Mouse (Mus musculus) liver, embryonic 14.5 days (tissue): ENCODE results near the gene Nemf. TPM values are rescaled to one million over a fixed set of nuclear protein-coding genes. Genes with fewer than 3 reads are reported as not detected.
"Not testable (repeated sequence)": the region's sequence is repeated elsewhere in the genome, so short reads cannot be mapped to it uniquely, and the experiment has no call there.

Source experiments
- ATAC-seq: fragments of 200-750 bp; cut with Nextera tagmentation; 2 replicates; pipeline ENCODE4 v1.8.0; 2017; ENCODE audit warnings: moderate number of reproducible peaks, mild to moderate bottlenecking, moderate library complexity; ENCODE audit not compliant: insufficient read depth
- DNase-seq, 3 experiments: peaks; one replicate each; pipeline ENCODE4 v3.0.0-alpha.2; 2012 to 2013; ENCODE audit warnings: low read depth in 3 of 3, low spot score in 3 of 3
- H3K27ac ChIP-seq: fragments of 300-500 bp; sonication (generic); 2 replicates; pipeline ENCODE4 v1.5.1; 2014; ENCODE audit warnings: moderate library complexity, mild to moderate bottlenecking, control low read depth, inconsistent platforms
- H3K27me3 ChIP-seq: fragments of 300-500 bp; sonication (generic); 2 replicates; pipeline ENCODE4 v1.6.1; 2014; ENCODE audit warnings: mild to moderate bottlenecking, low read length, moderate library complexity; ENCODE audit not compliant: control insufficient read depth, insufficient read depth
- H3K36me3 ChIP-seq: fragments of 300-500 bp; sonication (generic); replicated peaks from 2 replicates; pipeline ENCODE4 v1.6.1; 2014; ENCODE audit warnings: low read depth; ENCODE audit not compliant: control insufficient read depth, insufficient read depth
- H3K4me1 ChIP-seq, 2 experiments: fragments of 200-500 bp in 1 of 2; fragments of 300-500 bp in 1 of 2; sonication (generic) in 1 of 2; replicated peaks; 2 replicates each; pipeline ENCODE4 v1.6.1; 2012 to 2014; ENCODE audit warnings: antibody characterized with exemption in 1 of 2, inconsistent platforms in 1 of 2, low read length in 1 of 2; ENCODE audit not compliant: control insufficient read depth in 2 of 2, insufficient read depth in 2 of 2
- H3K4me2 ChIP-seq: fragments of 300-500 bp; sonication (generic); 2 replicates; pipeline ENCODE4 v1.6.1; 2014; ENCODE audit warnings: low read depth, mild to moderate bottlenecking, control low read depth, moderate library complexity
- H3K4me3 ChIP-seq, 2 experiments: fragments of 200-500 bp in 1 of 2; fragments of 300-500 bp in 1 of 2; sonication (generic) in 1 of 2; 2 replicates each; pipeline ENCODE4 v1.5.1; 2012 to 2014; ENCODE audit warnings: low read depth in 2 of 2, low read length in 2 of 2, mild to moderate bottlenecking in 2 of 2, control low read depth in 1 of 2, inconsistent platforms in 1 of 2, moderate library complexity in 1 of 2; ENCODE audit not compliant: insufficient read depth in 1 of 2
- H3K9ac ChIP-seq: fragments of 300-500 bp; sonication (generic); replicated peaks from 2 replicates; pipeline ENCODE4 v1.6.1; 2014; ENCODE audit warnings: mild to moderate bottlenecking, control low read depth, moderate library complexity
- H3K9me3 ChIP-seq: fragments of 300-500 bp; sonication (generic); 2 replicates; pipeline ENCODE4 v1.6.1; 2016; ENCODE audit warnings: low read length, mixed read lengths; ENCODE audit not compliant: control insufficient read depth
- CTCF ChIP-seq: IDR thresholded peaks from 2 replicates; pipeline ENCODE4 v1.5.1; 2016; ENCODE audit warnings: antibody characterized with exemption, low read depth, control low read depth
- EP300 ChIP-seq: IDR thresholded peaks from 2 replicates; pipeline ENCODE4 v1.6.1; 2016; ENCODE audit warnings: antibody characterized with exemption, low read depth
- WGBS: fragments of 180-500 bp; shearing (Covaris S2); extraction: QIAGEN DNeasy Blood & Tissue Kit; methylation state at CpG from one replicate; pipeline ENCODE4 v1.1.7; 2014; ENCODE audit not compliant: insufficient replicate concordance; 5-methylcytosine and 5-hydroxymethylcytosine counted together
- polyA plus RNA-seq, 2 experiments: library from polyadenylated mRNA; depleted of rRNA in 1 of 2; stranded (reverse) in 1 of 2; unstranded in 1 of 2; fragments of >200 nt; fragmentation: Nextera tagmentation in 1 of 2; extraction: Ambion mirVana in 1 of 2; gene quantifications; 2 replicates each; pipeline versions ENCODE4 v1.2.1 to v1.2.3; 2012 to 2014

The Nemf gene
- polyA plus RNA-seq, 2 experiments, result 11.1 to 33.7 TPM

GRCm38 (mm10) chr12:69394456-69394855 is 37.5 kb upstream of the Nemf start:
- Histone ChIP-seq H3K4me3 (no peak overlapping the region), H3K27ac (no peak overlapping the region), H3K4me1 (peaks cover 0 to 5% of the 10 kb centered on the region in 2 experiments; a peak in 2 of 4 replicates), H3K27me3 (no peaks in the 10 kb centered on the region), H3K9ac (no peak overlapping the region), H3K4me2 (no peak overlapping the region), H3K36me3 (no peaks in the 10 kb centered on the region), H3K9me3 (no peaks in the 10 kb centered on the region)
- TF ChIP-seq CTCF (no peak), EP300 (no peak)
- 61% methylated on average over 6 of the region's 6 CpGs for WGBS
- ATAC-seq (no peak), DNase-seq (no peak)

- no peaks in the 10 kb centered on the region for H3K36me3 ChIP-seq
- no peaks in the 10 kb centered on the region for H3K9me3 ChIP-seq
- peaks cover 0 to 5% of the 10 kb centered on the region in 2 experiments; a peak in 2 of 4 replicates for H3K4me1 ChIP-seq
- DNase-seq (no peak), ATAC-seq (no peak)
- 66% methylated on average over 10 of the region's 10 CpGs for WGBS
- H3K27me3 ChIP-seq, result no peaks in the 10 kb centered on the region
- H3K9ac ChIP-seq, result no peak overlapping the region
- TF ChIP-seq EP300 (no peak), CTCF (no peak)
- no peak overlapping the region for H3K4me3 ChIP-seq
- H3K4me2 ChIP-seq, result no peak overlapping the region
- H3K27ac ChIP-seq, result no peak overlapping the region
Observed at GRCm38 (mm10) chr12:69393076-69393475, 36.1 kb upstream of the Nemf start.

GRCm38 (mm10) chr12:69390000-69390698 is 33.2 kb upstream of the Nemf start:
- Histone ChIP-seq H3K4me1 (peaks cover 0 to 5% of the 10 kb centered on the region in 2 experiments; a peak in 2 of 4 replicates), H3K27me3 (no peaks in the 10 kb centered on the region), H3K9ac (no peak overlapping the region), H3K4me3 (no peak overlapping the region), H3K36me3 (no peaks in the 10 kb centered on the region), H3K9me3 (no peaks in the 10 kb centered on the region), H3K4me2 (no peak overlapping the region), H3K27ac (no peak overlapping the region)
- ATAC-seq (no peak), DNase-seq (no peak)
- 62% methylated on average over 7 of the region's 7 CpGs for WGBS
- TF ChIP-seq EP300 (no peak), CTCF (no peak)

- Histone ChIP-seq H3K27me3 (no peaks in the 10 kb centered on the region), H3K4me3 (no peak overlapping the region), H3K4me2 (no peak overlapping the region), H3K4me1 (peaks cover 0 to 5% of the 10 kb centered on the region in 2 experiments; a peak in 2 of 4 replicates), H3K27ac (no peak overlapping the region), H3K36me3 (no peaks in the 10 kb centered on the region), H3K9ac (no peak overlapping the region), H3K9me3 (no peaks in the 10 kb centered on the region)
- 44% methylated on average over 7 of the region's 7 CpGs for WGBS
- ATAC-seq (no peak), DNase-seq (no peak)
- no peak for TF ChIP-seq EP300
- no peak for TF ChIP-seq CTCF
Observed at GRCm38 (mm10) chr12:69389273-69389938, 32.4 kb upstream of the Nemf start.

- H3K36me3 ChIP-seq, result no peaks in the 10 kb centered on the region
- H3K27me3 ChIP-seq, result no peaks in the 10 kb centered on the region
- TF ChIP-seq EP300 (no peak), CTCF (no peak)
- H3K9ac ChIP-seq, result no peak overlapping the region
- H3K27ac ChIP-seq, result no peak overlapping the region
- H3K9me3 ChIP-seq, result no peaks in the 10 kb centered on the region
- H3K4me3 ChIP-seq, result no peak overlapping the region
- DNase-seq (no peak), ATAC-seq (no peak)
- no peak overlapping the region for H3K4me2 ChIP-seq
- WGBS, result 86% methylated on average over 10 of the region's 10 CpGs
- H3K4me1 ChIP-seq, result peaks cover 0 to 5% of the 10 kb centered on the region in 2 experiments; a peak in 2 of 4 replicates
Observed at GRCm38 (mm10) chr12:69388321-69388869, 31.4 kb upstream of the Nemf start.

- H3K9ac ChIP-seq, DNase-seq, H3K9me3 ChIP-seq, H3K36me3 ChIP-seq, H3K27ac ChIP-seq, H3K4me3 ChIP-seq, H3K27me3 ChIP-seq, ATAC-seq, H3K4me2 ChIP-seq: not testable (repeated sequence)
- peaks cover 5 to 13% of the 10 kb centered on the region in 2 experiments; a peak in 3 of 4 replicates for H3K4me1 ChIP-seq
- 69% methylated on average over 12 of the region's 12 CpGs for whole genome bisulfite sequencing
Observed at GRCm38 (mm10) chr12:69386281-69386732, 29.3 kb upstream of the Nemf start.
